Mouse (Mus musculus): ENCODE results near the gene Gm6614. TPM values are rescaled to one million over a fixed set of nuclear protein-coding genes. Genes with fewer than 3 reads are reported as not detected.
"Not testable (repeated sequence)": the region's sequence is repeated elsewhere in the genome, so short reads cannot be mapped to it uniquely, and the experiment has no call there.

Gene Gm6614
- not detected in 2 replicates for polyA plus RNA-seq (2016; fragmentation: Nextera tagmentation; extraction: Ambion mirVana)

GRCm38 (mm10) chr6:142011364-142011955 lies at the start of gene Gm6614:
TSS of gene Gm6614 (minus strand) at chr6:142011414.
- no peaks in the 10 kb centered on the region for H3K36me3 ChIP-seq
- 90% methylated on average over 4 of the region's 4 CpGs for WGBS
- H3K27me3 ChIP-seq (ENCODE audit: low read depth, poor library complexity, severe bottlenecking): no peaks in the 10 kb centered on the region
- no peaks in the 10 kb centered on the region for H3K9me3 ChIP-seq (replicated peaks)
- no peaks in the 10 kb centered on the region for H3K4me1 ChIP-seq
- no peak within 1 kb of the TSS for H3K4me3 ChIP-seq
- no peak within 1 kb of the TSS for H3K27ac ChIP-seq
- no peak for DNase-seq (ENCODE audit: low spot score)

- H3K4me1 ChIP-seq; H3K27me3 ChIP-seq (ENCODE audit: low read depth, poor library complexity, severe bottlenecking); H3K9me3 ChIP-seq (replicated peaks); H3K36me3 ChIP-seq; H3K27ac ChIP-seq; DNase-seq (ENCODE audit: low spot score); H3K4me3 ChIP-seq: not testable (repeated sequence)
- WGBS: 93% methylated on average over 3 of the region's 3 CpGs
Observed at GRCm38 (mm10) chr6:142058281-142058680, 47.1 kb upstream of the Gm6614 start.

GRCm38 (mm10) chr6:142047689-142048088 lies 36.5 kb upstream of the Gm6614 start:
- Histone ChIP-seq H3K4me3 (no peak overlapping the region), H3K4me1 (no peaks in the 10 kb centered on the region), H3K27ac (no peak overlapping the region), H3K36me3 (no peaks in the 10 kb centered on the region), H3K9me3 (replicated peaks) (no peaks in the 10 kb centered on the region), H3K27me3 (ENCODE audit: low read depth, poor library complexity, severe bottlenecking) (no peaks in the 10 kb centered on the region)
- DNase-seq (ENCODE audit: low spot score): no peak
- 93% methylated on average over 1 of the region's 1 CpGs for WGBS

- Histone ChIP-seq H3K27ac (no peak overlapping the region), H3K4me3 (no peak overlapping the region), H3K9me3 (replicated peaks) (no peaks in the 10 kb centered on the region), H3K27me3 (ENCODE audit: low read depth, poor library complexity, severe bottlenecking) (no peaks in the 10 kb centered on the region), H3K4me1 (no peaks in the 10 kb centered on the region), H3K36me3 (no peaks in the 10 kb centered on the region)
- DNase-seq (ENCODE audit: low spot score): no peak
- 94% methylated on average over 2 of the region's 2 CpGs for WGBS
Observed at GRCm38 (mm10) chr6:142045746-142046145, 34.5 kb upstream of the Gm6614 start.

- Histone ChIP-seq H3K4me3 (no peak overlapping the region), H3K9me3 (replicated peaks) (no peaks in the 10 kb centered on the region), H3K27me3 (ENCODE audit: low read depth, poor library complexity, severe bottlenecking) (no peaks in the 10 kb centered on the region), H3K4me1 (no peaks in the 10 kb centered on the region), H3K36me3 (no peaks in the 10 kb centered on the region), H3K27ac (no peak overlapping the region)
- WGBS: 96% methylated on average over 3 of the region's 3 CpGs
- DNase-seq (ENCODE audit: low spot score): no peak
Observed at GRCm38 (mm10) chr6:142041896-142042295, 30.7 kb upstream of the Gm6614 start.

GRCm38 (mm10) chr6:142040306-142041175 lies 29.3 kb upstream of the Gm6614 start:
- no peak overlapping the region for H3K27ac ChIP-seq
- H3K36me3 ChIP-seq: no peaks in the 10 kb centered on the region
- H3K4me1 ChIP-seq: no peaks in the 10 kb centered on the region
- 54% methylated on average over 16 of the region's 16 CpGs for WGBS
- no peaks in the 10 kb centered on the region for H3K27me3 ChIP-seq (ENCODE audit: low read depth, poor library complexity, severe bottlenecking)
- DNase-seq (ENCODE audit: low spot score): peak; percentile 36
- no peaks in the 10 kb centered on the region for H3K9me3 ChIP-seq (replicated peaks)
- no peak overlapping the region for H3K4me3 ChIP-seq

GRCm38 (mm10) chr6:142035771-142036170 lies 24.6 kb upstream of the Gm6614 start:
- Histone ChIP-seq H3K27me3 (ENCODE audit: low read depth, poor library complexity, severe bottlenecking) (no peaks in the 10 kb centered on the region), H3K36me3 (no peaks in the 10 kb centered on the region)

GRCm38 (mm10) chr6:142021671-142022070 lies 10.5 kb upstream of the Gm6614 start:
- Histone ChIP-seq H3K27me3 (ENCODE audit: low read depth, poor library complexity, severe bottlenecking) (no peaks in the 10 kb centered on the region), H3K4me3 (no peak overlapping the region), H3K27ac (no peak overlapping the region), H3K4me1 (no peaks in the 10 kb centered on the region), H3K9me3 (replicated peaks) (no peaks in the 10 kb centered on the region), H3K36me3 (no peaks in the 10 kb centered on the region)
- no peak for DNase-seq (ENCODE audit: low spot score)
- 88% methylated on average over 3 of the region's 3 CpGs for WGBS

More at GRCm38 (mm10) chr6:142035771-142036170, 24.6 kb upstream of the Gm6614 start:
- Histone ChIP-seq H3K27ac (no peak overlapping the region), H3K4me3 (no peak overlapping the region), H3K9me3 (replicated peaks) (no peaks in the 10 kb centered on the region), H3K4me1 (no peaks in the 10 kb centered on the region)
- WGBS: 79% methylated on average over 2 of the region's 2 CpGs
- DNase-seq (ENCODE audit: low spot score): no peak

- no peaks in the 10 kb centered on the region for H3K36me3 ChIP-seq
- no peak overlapping the region for H3K4me3 ChIP-seq
- no peaks in the 10 kb centered on the region for H3K9me3 ChIP-seq (replicated peaks)
- H3K4me1 ChIP-seq: no peaks in the 10 kb centered on the region
- DNase-seq (ENCODE audit: low spot score): no peak
- 98% methylated on average over 6 of the region's 6 CpGs for WGBS
- no peak overlapping the region for H3K27ac ChIP-seq
- no peaks in the 10 kb centered on the region for H3K27me3 ChIP-seq (ENCODE audit: low read depth, poor library complexity, severe bottlenecking)
Observed at GRCm38 (mm10) chr6:141986772-141987171, 24.4 kb downstream of the Gm6614 start.

GRCm38 (mm10) chr6:141984644-141985043 lies 26.6 kb downstream of the Gm6614 start:
- H3K36me3 ChIP-seq: no peaks in the 10 kb centered on the region
- WGBS: 86% methylated on average over 3 of the region's 3 CpGs
- no peaks in the 10 kb centered on the region for H3K4me1 ChIP-seq
- no peak overlapping the region for H3K4me3 ChIP-seq
- H3K9me3 ChIP-seq (replicated peaks): no peaks in the 10 kb centered on the region
- DNase-seq (ENCODE audit: low spot score): no peak
- H3K27me3 ChIP-seq (ENCODE audit: low read depth, poor library complexity, severe bottlenecking): no peaks in the 10 kb centered on the region
- H3K27ac ChIP-seq: no peak overlapping the region

- no peak overlapping the region for H3K27ac ChIP-seq
- no peaks in the 10 kb centered on the region for H3K9me3 ChIP-seq (replicated peaks)
- DNase-seq (ENCODE audit: low spot score): no peak
- 89% methylated on average over 1 of the region's 1 CpGs for WGBS
- no peak overlapping the region for H3K4me3 ChIP-seq
- no peaks in the 10 kb centered on the region for H3K27me3 ChIP-seq (ENCODE audit: low read depth, poor library complexity, severe bottlenecking)
- H3K4me1 ChIP-seq: no peaks in the 10 kb centered on the region
- no peaks in the 10 kb centered on the region for H3K36me3 ChIP-seq
Observed at GRCm38 (mm10) chr6:141962420-141962819, 48.8 kb downstream of the Gm6614 start.

GRCm38 (mm10) chr6:141961861-141962260 lies 49.4 kb downstream of the Gm6614 start:
- no peak for DNase-seq (ENCODE audit: low spot score)
- Histone ChIP-seq H3K4me3 (no peak overlapping the region), H3K27me3 (ENCODE audit: low read depth, poor library complexity, severe bottlenecking) (no peaks in the 10 kb centered on the region), H3K36me3 (no peaks in the 10 kb centered on the region), H3K27ac (no peak overlapping the region), H3K4me1 (no peaks in the 10 kb centered on the region), H3K9me3 (replicated peaks) (no peaks in the 10 kb centered on the region)
- WGBS: 95% methylated on average over 3 of the region's 3 CpGs

GRCm38 (mm10) chr6:141960482-141960881 lies 50.7 kb downstream of the Gm6614 start:
- DNase-seq (ENCODE audit: low spot score): no peak
- no peaks in the 10 kb centered on the region for H3K36me3 ChIP-seq
- H3K4me1 ChIP-seq: no peaks in the 10 kb centered on the region
- no peak overlapping the region for H3K4me3 ChIP-seq
- H3K27me3 ChIP-seq (ENCODE audit: low read depth, poor library complexity, severe bottlenecking): no peaks in the 10 kb centered on the region
- 87% methylated on average over 5 of the region's 5 CpGs for WGBS
- no peaks in the 10 kb centered on the region for H3K9me3 ChIP-seq (replicated peaks)
- H3K27ac ChIP-seq: no peak overlapping the region
